Mouse (Mus musculus) stomach, postnatal 0 days (tissue): Measurements from ENCODE around the gene Tenm3.

Source experiments
- CTCF ChIP-seq: IDR thresholded peaks from 2 replicates; pipeline ENCODE4 v1.5.1; 2016; ENCODE audit warnings: antibody characterized with exemption, low read depth, mild to moderate bottlenecking, moderate library complexity
- EP300 ChIP-seq: optimal IDR thresholded peaks from 2 replicates; pipeline ENCODE3; 2016; ENCODE audit warnings: antibody characterized with exemption

DNA sequence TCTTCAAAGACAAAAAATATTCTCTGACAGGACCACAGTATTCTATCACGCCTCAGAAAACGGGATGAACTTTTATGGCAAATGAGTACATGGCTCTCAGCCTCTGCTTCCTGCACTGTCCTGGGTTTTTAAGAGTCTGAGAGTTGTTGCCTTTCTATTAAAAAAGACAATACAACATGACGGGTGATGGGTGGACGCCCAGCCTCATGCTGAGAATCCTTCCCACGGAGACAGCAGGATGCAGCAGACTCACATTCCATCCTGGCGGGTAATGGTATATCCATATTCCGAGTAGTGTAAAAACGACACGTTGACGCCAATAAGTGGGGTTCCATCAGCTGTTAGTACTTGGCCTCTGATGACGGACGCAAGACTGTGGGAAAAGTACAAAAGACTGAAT is 544.4 kb downstream of the Tenm3 start:
- TF ChIP-seq CTCF, result no peak
- no peak for TF ChIP-seq EP300
